Mouse (Mus musculus) forebrain, embryonic 16.5 days (tissue): ENCODE measurements around the gene Chrdl2. TPM values are rescaled to one million over a fixed set of nuclear protein-coding genes. Genes with fewer than 3 reads are reported as not detected.

Experiments
- ATAC-seq: fragments of 200-750 bp; cut with Nextera tagmentation; 2 replicates; pipeline ENCODE4 v1.8.0; 2017; ENCODE audit warnings: mild to moderate bottlenecking, moderate library complexity
- H3K27ac ChIP-seq: fragments of 300-500 bp; sonication (generic); 2 replicates; pipeline ENCODE4 v1.5.1; 2014; ENCODE audit warnings: low read length, control low read depth
- H3K27me3 ChIP-seq: fragments of 300-500 bp; sonication (generic); replicated peaks from 2 replicates; pipeline ENCODE4 v1.6.1; 2014; ENCODE audit warnings: low read length; ENCODE audit not compliant: control insufficient read depth, insufficient read depth
- H3K36me3 ChIP-seq: fragments of 300-500 bp; sonication (generic); 2 replicates; pipeline ENCODE4 v1.6.1; 2014; ENCODE audit not compliant: control insufficient read depth, insufficient read depth
- H3K4me1 ChIP-seq: fragments of 300-500 bp; sonication (generic); replicated peaks from 2 replicates; pipeline ENCODE4 v1.6.1; 2014; ENCODE audit warnings: low read length; ENCODE audit not compliant: control insufficient read depth, insufficient read depth
- H3K4me2 ChIP-seq: fragments of 300-500 bp; sonication (generic); 2 replicates; pipeline ENCODE4 v1.6.1; 2014; ENCODE audit warnings: mild to moderate bottlenecking, low read length, control low read depth
- H3K4me3 ChIP-seq: fragments of 300-500 bp; sonication (generic); replicated peaks from 2 replicates; pipeline ENCODE4 v1.5.1; 2014; ENCODE audit warnings: mild to moderate bottlenecking, low read length, control low read depth
- H3K9ac ChIP-seq: fragments of 300-500 bp; sonication (generic); replicated peaks from 2 replicates; pipeline ENCODE4 v1.6.1; 2014; ENCODE audit warnings: low read depth, low read length, control low read depth
- H3K9me3 ChIP-seq: fragments of 300-500 bp; sonication (generic); 2 replicates; pipeline ENCODE4 v1.6.1; 2016; ENCODE audit warnings: low read length; ENCODE audit not compliant: control insufficient read depth
- WGBS: fragments of 180-500 bp; shearing (Covaris S2); extraction: QIAGEN DNeasy Blood & Tissue Kit; methylation state at CpG from one replicate; pipeline ENCODE4 v1.1.7; 2014; 5-methylcytosine and 5-hydroxymethylcytosine counted together
- polyA plus RNA-seq: library from polyadenylated mRNA; unstranded; fragments of >200 nt; fragmentation: Nextera tagmentation; extraction: Ambion mirVana; gene quantifications from 2 replicates; pipeline ENCODE4 v1.2.1, GENCODE M21; 2015

The Chrdl2 gene
- polyA plus RNA-seq, 1 experiment from 2014 or later: 0.30 TPM

- ATAC-seq: no peak
- 3% methylated on average over 2 of the region's 2 CpGs for WGBS
- H3K4me2 ChIP-seq: no peak overlapping the region
Observed at GRCm38 (mm10) chr7:99981311-99981710, 24.7 kb upstream of the Chrdl2 start.

DNA sequence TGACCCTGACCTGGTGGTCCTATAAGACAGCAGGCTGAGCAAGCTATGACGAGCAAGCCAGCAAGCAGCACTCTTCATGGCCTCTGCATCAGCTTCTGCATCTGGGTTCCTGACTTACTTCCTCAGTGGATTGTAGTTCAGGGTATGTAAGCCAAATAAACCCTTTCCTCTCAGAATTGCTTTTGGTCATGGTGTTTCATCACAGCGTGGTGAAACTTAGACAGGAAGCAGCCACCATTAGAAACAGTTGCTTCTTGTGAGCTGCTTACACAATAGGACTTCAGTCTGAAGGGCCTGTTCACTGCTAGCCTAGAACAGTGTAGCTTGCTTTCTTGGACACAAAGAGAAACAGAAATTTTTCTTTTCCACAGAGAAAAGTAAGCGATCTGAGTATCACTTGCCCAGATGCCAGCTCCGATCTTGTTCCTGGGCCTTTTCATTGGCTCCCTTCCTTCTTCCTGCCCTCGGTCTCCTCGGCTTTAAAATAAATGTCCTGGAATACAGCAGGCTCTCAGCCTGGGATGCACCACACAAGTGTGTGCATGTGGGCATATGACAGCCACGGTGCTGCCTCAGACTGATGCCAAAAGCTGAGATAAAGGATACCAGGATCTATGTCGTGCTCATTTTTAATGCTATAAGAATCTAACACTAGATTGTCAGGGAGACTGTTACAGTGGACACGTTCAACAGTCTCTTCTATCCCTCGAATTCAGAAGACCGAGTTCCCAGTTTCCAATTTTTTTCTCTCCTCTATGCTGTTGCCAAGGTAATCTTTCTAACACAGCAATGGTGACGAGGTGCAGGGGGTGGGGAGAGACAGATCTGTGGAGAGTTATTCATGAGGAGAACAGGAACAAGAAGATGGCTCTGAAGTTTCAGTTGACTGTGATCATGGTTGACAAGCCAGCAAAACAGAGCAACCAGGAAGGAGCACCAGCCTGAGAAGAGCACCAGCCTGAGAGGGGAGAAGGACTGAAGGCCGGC is 23.4 kb upstream of the Chrdl2 start:
- H3K4me2 ChIP-seq: no peak overlapping the region
- no peak for ATAC-seq

More at GRCm38 (mm10) chr7:99981311-99981710, 24.7 kb upstream of the Chrdl2 start:
- Histone ChIP-seq H3K4me3 (no peak overlapping the region), H3K9ac (no peak overlapping the region), H3K27me3 (no peaks in the 10 kb centered on the region), H3K36me3 (no peaks in the 10 kb centered on the region), H3K27ac (no peak overlapping the region), H3K4me1 (peaks cover 15% of the 10 kb centered on the region), H3K9me3 (no peaks in the 10 kb centered on the region)

GRCm38 (mm10) chr7:99988725-99989124 is 17.2 kb upstream of the Chrdl2 start:
- Histone ChIP-seq H3K4me3 (no peak overlapping the region), H3K4me2 (no peak overlapping the region), H3K36me3 (no peaks in the 10 kb centered on the region), H3K9me3 (no peaks in the 10 kb centered on the region), H3K27me3 (no peaks in the 10 kb centered on the region), H3K9ac (no peak overlapping the region), H3K27ac (no peak overlapping the region), H3K4me1 (no peaks in the 10 kb centered on the region)
- WGBS: under 1% methylated on average over 4 of the region's 4 CpGs
- ATAC-seq: peak; percentile 64; the same call in 1 of the 2 replicates

More for the DNA sequence above, 23.4 kb upstream of the Chrdl2 start:
- Histone ChIP-seq H3K9me3 (no peaks in the 10 kb centered on the region), H3K4me3 (no peak overlapping the region), H3K27me3 (no peaks in the 10 kb centered on the region), H3K4me1 (peaks cover 15% of the 10 kb centered on the region), H3K36me3 (no peaks in the 10 kb centered on the region), H3K9ac (no peak overlapping the region), H3K27ac (no peak overlapping the region)
- 85% methylated on average over 13 of the region's 13 CpGs for WGBS

DNA sequence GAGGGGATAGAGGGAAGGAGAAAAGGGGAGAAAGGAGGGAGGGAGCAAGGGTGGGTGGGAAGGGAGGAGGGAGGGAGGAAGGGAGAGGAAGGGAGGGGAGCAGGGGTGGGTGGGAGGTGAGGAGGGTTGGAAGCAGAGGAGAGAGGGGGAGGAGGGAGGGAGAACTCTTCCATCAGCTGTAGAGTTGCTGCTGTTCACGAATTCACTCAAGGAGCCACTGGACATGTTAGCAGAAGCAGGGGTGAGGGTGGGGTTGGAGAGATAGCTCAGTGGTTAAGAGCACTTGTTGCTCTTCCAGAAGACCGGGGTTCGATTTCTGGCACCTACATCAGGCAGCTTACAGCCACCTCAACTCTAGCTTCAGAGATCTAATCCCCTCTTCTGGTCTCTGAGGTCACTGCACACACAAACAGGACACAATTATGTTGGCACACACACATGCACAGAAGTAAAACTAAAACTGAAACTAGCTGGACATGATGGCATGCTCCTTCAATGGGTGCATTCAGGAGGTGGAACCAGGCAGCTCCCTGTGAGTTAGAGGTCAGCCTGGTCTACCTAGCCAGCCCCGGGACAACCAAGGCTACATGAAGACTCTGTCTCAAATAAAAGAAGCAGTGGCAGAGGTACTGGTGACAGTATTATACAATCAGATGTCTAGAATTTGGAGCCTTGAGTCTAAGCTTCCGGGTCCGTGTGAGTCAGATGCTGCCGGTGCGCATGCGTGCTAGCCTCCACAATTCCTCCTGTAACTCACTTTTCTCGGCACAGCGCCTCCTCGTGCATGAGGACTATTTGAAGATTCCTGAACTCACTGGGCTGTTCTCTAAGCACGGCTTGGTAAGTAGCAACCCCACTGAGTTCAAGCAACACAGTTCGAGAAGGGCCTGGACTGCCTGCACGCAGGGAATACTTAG is 15.9 kb upstream of the Chrdl2 start:
- Histone ChIP-seq H3K4me1 (no peaks in the 10 kb centered on the region), H3K4me3 (no peak overlapping the region), H3K27ac (no peak overlapping the region), H3K27me3 (no peaks in the 10 kb centered on the region), H3K4me2 (no peak overlapping the region), H3K9me3 (no peaks in the 10 kb centered on the region), H3K9ac (no peak overlapping the region), H3K36me3 (no peaks in the 10 kb centered on the region)
- WGBS: 56% methylated on average over 15 of the region's 15 CpGs
- no peak for ATAC-seq

- 80% methylated on average over 8 of the region's 8 CpGs for WGBS
- H3K27me3 ChIP-seq: no peaks in the 10 kb centered on the region
- H3K9me3 ChIP-seq: no peaks in the 10 kb centered on the region
- no peak overlapping the region for H3K27ac ChIP-seq
- H3K4me1 ChIP-seq: no peaks in the 10 kb centered on the region
- no peak overlapping the region for H3K9ac ChIP-seq
- no peaks in the 10 kb centered on the region for H3K36me3 ChIP-seq
- H3K4me3 ChIP-seq: no peak overlapping the region
- H3K4me2 ChIP-seq: no peak overlapping the region
- ATAC-seq: no peak
Observed at GRCm38 (mm10) chr7:99990990-99991707, 14.8 kb upstream of the Chrdl2 start.

- Histone ChIP-seq H3K4me2 (no peak overlapping the region), H3K27ac (no peak overlapping the region), H3K27me3 (no peaks in the 10 kb centered on the region), H3K4me1 (no peaks in the 10 kb centered on the region), H3K9me3 (no peaks in the 10 kb centered on the region), H3K36me3 (no peaks in the 10 kb centered on the region), H3K4me3 (no peak overlapping the region), H3K9ac (no peak overlapping the region)
- WGBS: 85% methylated on average over 7 of the region's 7 CpGs
- no peak for ATAC-seq
Observed at GRCm38 (mm10) chr7:99993159-99993558, 12.8 kb upstream of the Chrdl2 start.

DNA sequence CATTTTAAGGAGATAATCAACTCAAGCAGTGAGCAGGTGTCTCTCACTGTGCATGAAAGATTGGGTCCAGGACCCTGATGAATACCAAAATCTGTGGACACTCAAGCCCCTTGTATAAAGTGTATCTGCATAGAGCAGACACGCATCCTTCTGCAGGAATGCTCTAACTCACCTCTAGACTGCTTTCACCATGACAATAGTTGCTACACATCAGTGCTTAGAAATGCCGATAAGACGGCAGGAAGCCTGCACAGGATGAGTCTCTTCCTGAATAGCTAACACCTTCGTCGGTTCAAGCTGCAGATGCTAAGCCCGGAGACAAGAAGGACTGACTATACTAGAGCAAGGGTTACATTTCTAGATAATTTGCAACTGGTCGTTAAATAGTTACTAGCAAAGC is 10.8 kb upstream of the Chrdl2 start:
- H3K36me3 ChIP-seq: no peaks in the 10 kb centered on the region
- H3K4me1 ChIP-seq: no peaks in the 10 kb centered on the region
- H3K9ac ChIP-seq: no peak overlapping the region
- H3K4me3 ChIP-seq: no peak overlapping the region
- H3K9me3 ChIP-seq: no peaks in the 10 kb centered on the region
- ATAC-seq: no peak
- no peak overlapping the region for H3K4me2 ChIP-seq
- no peak overlapping the region for H3K27ac ChIP-seq
- 74% methylated on average over 7 of the region's 7 CpGs for WGBS
- H3K27me3 ChIP-seq: no peaks in the 10 kb centered on the region

GRCm38 (mm10) chr7:99998668-99999067 is 7.3 kb upstream of the Chrdl2 start:
- no peak overlapping the region for H3K4me3 ChIP-seq
- H3K36me3 ChIP-seq: no peaks in the 10 kb centered on the region
- H3K27me3 ChIP-seq: no peaks in the 10 kb centered on the region
- 80% methylated on average over 3 of the region's 3 CpGs for WGBS
- no peaks in the 10 kb centered on the region for H3K4me1 ChIP-seq
- no peaks in the 10 kb centered on the region for H3K9me3 ChIP-seq
- H3K27ac ChIP-seq: no peak overlapping the region
- no peak overlapping the region for H3K9ac ChIP-seq
- no peak overlapping the region for H3K4me2 ChIP-seq
- no peak for ATAC-seq
